Mouse (Mus musculus) liver, embryonic 16.5 days (tissue): ENCODE results near the gene Snap91. TPM values are rescaled to one million over a fixed set of nuclear protein-coding genes. Genes with fewer than 3 reads are reported as not detected.
A peak's percentile ranks its signal among the peaks of the same experiment; 100 is the strongest.

Experiments
- ATAC-seq: fragments of 200-750 bp; cut with Nextera tagmentation; 2 replicates; pipeline ENCODE4 v1.8.0; 2017; ENCODE audit warnings: low read depth, mild to moderate bottlenecking, moderate number of reproducible peaks, moderate library complexity
- H3K27ac ChIP-seq: fragments of 300-500 bp; sonication (generic); 2 replicates; pipeline ENCODE4 v1.5.1; 2014; ENCODE audit warnings: mild to moderate bottlenecking, low read length
- H3K27me3 ChIP-seq: fragments of 300-500 bp; sonication (generic); 2 replicates; pipeline ENCODE4 v1.6.1; 2014; ENCODE audit warnings: low read depth, low read length, mixed read lengths; ENCODE audit not compliant: control insufficient read depth, insufficient read depth
- H3K36me3 ChIP-seq: fragments of 300-500 bp; sonication (generic); 2 replicates; pipeline ENCODE4 v1.6.1; 2014; ENCODE audit warnings: mild to moderate bottlenecking; ENCODE audit not compliant: control insufficient read depth, insufficient read depth
- H3K4me1 ChIP-seq: fragments of 300-500 bp; sonication (generic); 2 replicates; pipeline ENCODE4 v1.6.1; 2014; ENCODE audit warnings: low read depth, low read length, mixed read lengths; ENCODE audit not compliant: control insufficient read depth
- H3K4me2 ChIP-seq: fragments of 300-500 bp; sonication (generic); 2 replicates; pipeline ENCODE4 v1.6.1; 2014; ENCODE audit warnings: low read depth, low read length, mixed read lengths
- H3K4me3 ChIP-seq: fragments of 300-500 bp; sonication (generic); 2 replicates; pipeline ENCODE4 v1.5.1; 2014; ENCODE audit warnings: low read depth, mild to moderate bottlenecking, low read length
- H3K9ac ChIP-seq: fragments of 300-500 bp; sonication (generic); 2 replicates; pipeline ENCODE4 v1.6.1; 2014; ENCODE audit warnings: low read depth, low read length
- H3K9me3 ChIP-seq: fragments of 300-500 bp; sonication (generic); replicated peaks from 2 replicates; pipeline ENCODE4 v1.6.1; 2016; ENCODE audit warnings: low read length; ENCODE audit not compliant: control insufficient read depth
- WGBS: fragments of 180-500 bp; shearing (Covaris S2); extraction: QIAGEN DNeasy Blood & Tissue Kit; methylation state at CpG from one replicate; pipeline ENCODE4 v1.1.7; 2014; ENCODE audit not compliant: insufficient replicate concordance; 5-methylcytosine and 5-hydroxymethylcytosine counted together
- polyA plus RNA-seq: library from polyadenylated mRNA; unstranded; fragments of >200 nt; fragmentation: Nextera tagmentation; extraction: Ambion mirVana; gene quantifications from 2 replicates; pipeline ENCODE4 v1.2.1, GENCODE M21; 2015

The Snap91 gene
- polyA plus RNA-seq, result 0.12 and 0.20 TPM in 2 replicates

GRCm38 (mm10) chr9:86880113-86880972, at the start of gene Snap91:
Gene Snap91, minus strand, starts transcription at chr9:86880654.
- no peaks in the 10 kb centered on the region for H3K4me1 ChIP-seq
- under 1% methylated on average over 89 of the region's 104 CpGs for WGBS
- peaks cover 41% of the 10 kb centered on the region for H3K27me3 ChIP-seq
- 0 out of 2 replicates have a peak, but pooled peaks have one; percentile 13 for ATAC-seq
- no peak within 1 kb of the TSS for H3K9ac ChIP-seq
- no peak within 1 kb of the TSS for H3K27ac ChIP-seq
- H3K4me3 ChIP-seq, result peak within 1 kb of the TSS; percentile 51
- peak within 1 kb of the TSS; percentile 65 for H3K4me2 ChIP-seq
- no peaks in the 10 kb centered on the region for H3K36me3 ChIP-seq
- H3K9me3 ChIP-seq, result no peaks in the 10 kb centered on the region

- Histone ChIP-seq H3K36me3 (no peaks in the 10 kb centered on the region), H3K4me2 (no peak overlapping the region), H3K9me3 (no peaks in the 10 kb centered on the region), H3K27me3 (no peaks in the 10 kb centered on the region), H3K4me3 (no peak overlapping the region), H3K4me1 (no peaks in the 10 kb centered on the region), H3K9ac (no peak overlapping the region), H3K27ac (no peak overlapping the region)
- no peak for ATAC-seq
- 69% methylated on average over 5 of the region's 5 CpGs for WGBS
Measured at GRCm38 (mm10) chr9:86926519-86926918, 46.1 kb upstream of the Snap91 start.

- WGBS, result 72% methylated on average over 6 of the region's 6 CpGs
- no peak overlapping the region for H3K9ac ChIP-seq
- H3K9me3 ChIP-seq, result no peaks in the 10 kb centered on the region
- H3K4me2 ChIP-seq, result no peak overlapping the region
- H3K36me3 ChIP-seq, result no peaks in the 10 kb centered on the region
- H3K4me3 ChIP-seq, result no peak overlapping the region
- no peaks in the 10 kb centered on the region for H3K4me1 ChIP-seq
- ATAC-seq, result no peak
- no peak overlapping the region for H3K27ac ChIP-seq
- no peaks in the 10 kb centered on the region for H3K27me3 ChIP-seq
Measured at GRCm38 (mm10) chr9:86925688-86926087, 45.2 kb upstream of the Snap91 start.

- Histone ChIP-seq H3K9ac (no peak overlapping the region), H3K4me3 (no peak overlapping the region), H3K4me2 (no peak overlapping the region), H3K9me3 (no peaks in the 10 kb centered on the region), H3K27me3 (no peaks in the 10 kb centered on the region), H3K27ac (no peak overlapping the region), H3K4me1 (no peaks in the 10 kb centered on the region), H3K36me3 (no peaks in the 10 kb centered on the region)
- ATAC-seq, result no peak
- WGBS, result 75% methylated on average over 3 of the region's 3 CpGs
Measured at GRCm38 (mm10) chr9:86922430-86922829, 42.0 kb upstream of the Snap91 start.

- no peak overlapping the region for H3K4me3 ChIP-seq
- 55% methylated on average over 3 of the region's 3 CpGs for WGBS
Measured at GRCm38 (mm10) chr9:86916543-86916942, 36.1 kb upstream of the Snap91 start.

GRCm38 (mm10) chr9:86899502-86900199, 19.2 kb upstream of the Snap91 start:
- Histone ChIP-seq H3K27me3 (no peaks in the 10 kb centered on the region), H3K27ac (no peak overlapping the region), H3K9ac (no peak overlapping the region), H3K36me3 (no peaks in the 10 kb centered on the region), H3K4me2 (no peak overlapping the region), H3K4me1 (no peaks in the 10 kb centered on the region), H3K9me3 (no peaks in the 10 kb centered on the region), H3K4me3 (no peak overlapping the region)
- ATAC-seq, result no peak
- 50% methylated on average over 4 of the region's 4 CpGs for WGBS

More at GRCm38 (mm10) chr9:86916543-86916942, 36.1 kb upstream of the Snap91 start:
- H3K9me3 ChIP-seq, result no peaks in the 10 kb centered on the region
- H3K4me2 ChIP-seq, result no peak overlapping the region
- H3K9ac ChIP-seq, result no peak overlapping the region
- no peak for ATAC-seq
- no peak overlapping the region for H3K27ac ChIP-seq
- H3K36me3 ChIP-seq, result no peaks in the 10 kb centered on the region
- H3K27me3 ChIP-seq, result no peaks in the 10 kb centered on the region
- H3K4me1 ChIP-seq, result no peaks in the 10 kb centered on the region

GRCm38 (mm10) chr9:86879216-86880112, 990 bp downstream of the Snap91 start:
- no peak for ATAC-seq
- H3K36me3 ChIP-seq, result no peaks in the 10 kb centered on the region
- H3K9ac ChIP-seq, result no peak overlapping the region
- no peaks in the 10 kb centered on the region for H3K9me3 ChIP-seq
- H3K4me3 ChIP-seq, result peak overlapping the region; percentile 51
- H3K4me2 ChIP-seq, result peak overlapping the region; percentile 65
- WGBS, result 2% methylated on average over 69 of the region's 75 CpGs
- peaks cover 41% of the 10 kb centered on the region for H3K27me3 ChIP-seq
- H3K27ac ChIP-seq, result no peak overlapping the region
- H3K4me1 ChIP-seq, result no peaks in the 10 kb centered on the region

- Histone ChIP-seq H3K4me2 (no peak overlapping the region), H3K27me3 (peaks cover 41% of the 10 kb centered on the region), H3K4me1 (no peaks in the 10 kb centered on the region), H3K9ac (no peak overlapping the region), H3K27ac (no peak overlapping the region), H3K9me3 (no peaks in the 10 kb centered on the region), H3K36me3 (no peaks in the 10 kb centered on the region), H3K4me3 (no peak overlapping the region)
- ATAC-seq, result no peak
- 74% methylated on average over 6 of the region's 6 CpGs for WGBS
Measured at GRCm38 (mm10) chr9:86878716-86879115, 1.7 kb downstream of the Snap91 start.
